ENCODE assay signal across 15 mouse cellular contexts in genomic region chr12:75922900-75923299, GRCm38 (mm10).
A peak's percentile ranks its signal among the peaks of the same experiment; 100 is the strongest.
DNase-seq lines count a peak whose midpoint lies in the region; ATAC-seq and TF ChIP-seq lines count a peak whose summit lies in the region.
"Had no signal": no experiment of that assay in that cellular context is flagged by ENCODE, and none has a peak within 500 bp of the region (broad histone marks: within the 10 kb centered on the region; RNA-seq: fewer than 3 reads in every experiment).

No protein-coding gene starts in this region.

- peak; percentile 37; the same call in 1 of the 2 replicates for ATAC-seq in embryonic facial prominence, embryonic 14.5 days (ENCODE audit: low read depth)
- ATAC-seq in intestine, embryonic 14.5 days (replicated peaks; ENCODE audit: low FRiP score, low TSS enrichment, low read depth): no peak
- ATAC-seq in intestine, embryonic 16.5 days: no peak
- ATAC-seq in stomach, embryonic 14.5 days (ENCODE audit: insufficient number of reproducible peaks, insufficient read depth, low FRiP score, low read depth): 0 out of 2 replicates have a peak, but pooled peaks have one; percentile 59
- ATAC-seq in stomach, postnatal 0 days (ENCODE audit: low FRiP score, low TSS enrichment): no peak
- ATAC-seq: intestine, postnatal 0 days had no signal

- H3K4me2 ChIP-seq in embryonic facial prominence, embryonic 14.5 days (ENCODE audit: low read depth, low read length): no peak overlapping the region
- H3K4me2 ChIP-seq in intestine, embryonic 14.5 days (ENCODE audit: low read length): no peak overlapping the region
- no peak overlapping the region for H3K4me2 ChIP-seq in intestine, embryonic 16.5 days (ENCODE audit: low read depth, low read length)
- H3K4me2 ChIP-seq in stomach, embryonic 14.5 days (replicated peaks; ENCODE audit: low read depth, low read length): no peak overlapping the region
- no peak overlapping the region for H3K4me2 ChIP-seq in stomach, postnatal 0 days (replicated peaks; ENCODE audit: low read depth)
- H3K4me2 ChIP-seq: liver, embryonic 13.5 days had no signal

- TF ChIP-seq EP300 in stomach, postnatal 0 days (optimal IDR thresholded peaks at IDR 0.05): no peak

- no peak for TF ChIP-seq CTCF in stomach, postnatal 0 days (IDR thresholded peaks at IDR 0.05; ENCODE audit: low read depth)

- peaks cover 50% of the 10 kb centered on the region for H3K36me3 ChIP-seq in embryonic facial prominence, embryonic 14.5 days (ENCODE audit: control insufficient read depth, insufficient read depth, low read length)
- H3K36me3 ChIP-seq in embryonic facial prominence, embryonic 10.5 days (replicated peaks): peaks cover 93% of the 10 kb centered on the region
- peaks cover 40% of the 10 kb centered on the region for H3K36me3 ChIP-seq in intestine, embryonic 14.5 days (ENCODE audit: control insufficient read depth, insufficient read depth, low read length)
- peaks cover 5% of the 10 kb centered on the region for H3K36me3 ChIP-seq in intestine, embryonic 16.5 days (ENCODE audit: control insufficient read depth, insufficient read depth, low read length)
- peaks cover 33% of the 10 kb centered on the region for H3K36me3 ChIP-seq in stomach, embryonic 14.5 days (ENCODE audit: control insufficient read depth, insufficient read depth, low read length)
- peaks cover 21% of the 10 kb centered on the region for H3K36me3 ChIP-seq in stomach, postnatal 0 days (ENCODE audit: control insufficient read depth, insufficient read depth, low read length)

- no peak overlapping the region for H3K9ac ChIP-seq in embryonic facial prominence, embryonic 14.5 days (ENCODE audit: low read depth, low read length)
- no peak overlapping the region for H3K9ac ChIP-seq in intestine, embryonic 14.5 days (ENCODE audit: low read length)
- H3K9ac ChIP-seq in intestine, embryonic 16.5 days (ENCODE audit: low read depth, low read length): no peak overlapping the region
- H3K9ac ChIP-seq in stomach, embryonic 14.5 days (replicated peaks; ENCODE audit: low read depth, low read length): no peak overlapping the region
- H3K9ac ChIP-seq in stomach, postnatal 0 days (ENCODE audit: low read length): no peak overlapping the region
- H3K9ac ChIP-seq: liver, embryonic 13.5 days had no signal

- H3K9me3 ChIP-seq in embryonic facial prominence, embryonic 14.5 days (ENCODE audit: control insufficient read depth, low read length): no peaks in the 10 kb centered on the region
- H3K9me3 ChIP-seq in embryonic facial prominence, embryonic 10.5 days: no peaks in the 10 kb centered on the region
- H3K9me3 ChIP-seq in intestine, embryonic 14.5 days (ENCODE audit: control insufficient read depth, low read length): no peaks in the 10 kb centered on the region
- no peaks in the 10 kb centered on the region for H3K9me3 ChIP-seq in intestine, embryonic 16.5 days (ENCODE audit: control insufficient read depth, low read length)
- no peaks in the 10 kb centered on the region for H3K9me3 ChIP-seq in stomach, embryonic 14.5 days (ENCODE audit: control insufficient read depth, low read depth, low read length)
- no peaks in the 10 kb centered on the region for H3K9me3 ChIP-seq in stomach, postnatal 0 days (ENCODE audit: control insufficient read depth, low read length)
- H3K9me3 ChIP-seq: liver, embryonic 13.5 days had no signal

- no peak overlapping the region for H3K27ac ChIP-seq in embryonic facial prominence, embryonic 14.5 days (replicated peaks; ENCODE audit: low read depth, low read length)
- H3K27ac ChIP-seq in embryonic facial prominence, embryonic 10.5 days (replicated peaks): no peak overlapping the region
- no peak overlapping the region for H3K27ac ChIP-seq in intestine, embryonic 14.5 days (ENCODE audit: low read depth)
- H3K27ac ChIP-seq in intestine, embryonic 16.5 days (ENCODE audit: low read length): no peak overlapping the region
- H3K27ac ChIP-seq in stomach, embryonic 14.5 days (ENCODE audit: low read length): no peak overlapping the region
- H3K27ac ChIP-seq in stomach, postnatal 0 days (replicated peaks): no peak overlapping the region
- H3K27ac ChIP-seq: left cerebral cortex, adult 2 months; liver, embryonic 13.5 days had no signal

- no peaks in the 10 kb centered on the region for H3K4me1 ChIP-seq in embryonic facial prominence, embryonic 14.5 days (ENCODE audit: control insufficient read depth, insufficient read depth, low read length)
- no peaks in the 10 kb centered on the region for H3K4me1 ChIP-seq in embryonic facial prominence, embryonic 10.5 days
- no peaks in the 10 kb centered on the region for H3K4me1 ChIP-seq in intestine, embryonic 14.5 days (replicated peaks; ENCODE audit: control insufficient read depth, insufficient read depth, low read length)
- no peaks in the 10 kb centered on the region for H3K4me1 ChIP-seq in intestine, embryonic 16.5 days (ENCODE audit: control insufficient read depth, insufficient read depth, low read length)
- H3K4me1 ChIP-seq in stomach, embryonic 14.5 days (ENCODE audit: control insufficient read depth, insufficient read depth, low read length): no peaks in the 10 kb centered on the region
- no peaks in the 10 kb centered on the region for H3K4me1 ChIP-seq in stomach, postnatal 0 days (replicated peaks; ENCODE audit: control insufficient read depth, insufficient read depth)
- H3K4me1 ChIP-seq: liver, embryonic 13.5 days had no signal

- H3K4me3 ChIP-seq in embryonic facial prominence, embryonic 14.5 days (ENCODE audit: low read depth, low read length): no peak overlapping the region
- H3K4me3 ChIP-seq in embryonic facial prominence, embryonic 10.5 days: no peak overlapping the region
- H3K4me3 ChIP-seq in intestine, embryonic 14.5 days (ENCODE audit: low read depth, low read length): no peak overlapping the region
- H3K4me3 ChIP-seq in intestine, embryonic 16.5 days (ENCODE audit: low read length): no peak overlapping the region
- H3K4me3 ChIP-seq in stomach, embryonic 14.5 days (ENCODE audit: low read depth, low read length): no peak overlapping the region
- no peak overlapping the region for H3K4me3 ChIP-seq in stomach, postnatal 0 days (ENCODE audit: low read depth, low read length)
- H3K4me3 ChIP-seq: left cerebral cortex, adult 2 months; liver, embryonic 13.5 days; myocyte had no signal

- H3K27me3 ChIP-seq in embryonic facial prominence, embryonic 14.5 days (replicated peaks; ENCODE audit: control insufficient read depth, insufficient read depth, low read length): no peaks in the 10 kb centered on the region
- H3K27me3 ChIP-seq in embryonic facial prominence, embryonic 10.5 days (replicated peaks; ENCODE audit: low read depth, poor library complexity, severe bottlenecking): no peaks in the 10 kb centered on the region
- no peaks in the 10 kb centered on the region for H3K27me3 ChIP-seq in intestine, embryonic 14.5 days (replicated peaks; ENCODE audit: control insufficient read depth, insufficient read depth, low read length)
- no peaks in the 10 kb centered on the region for H3K27me3 ChIP-seq in intestine, embryonic 16.5 days (replicated peaks; ENCODE audit: control insufficient read depth, insufficient read depth, low read length)
- H3K27me3 ChIP-seq in stomach, embryonic 14.5 days (ENCODE audit: control insufficient read depth, insufficient read depth, low read length): no peaks in the 10 kb centered on the region
- H3K27me3 ChIP-seq in stomach, postnatal 0 days (ENCODE audit: control insufficient read depth, insufficient read depth, low read length): no peaks in the 10 kb centered on the region
- H3K27me3 ChIP-seq: liver, embryonic 13.5 days had no signal

- WGBS in embryonic facial prominence, embryonic 14.5 days: 75% methylated on average over 11 of the region's 11 CpGs
- WGBS in embryonic facial prominence, embryonic 10.5 days: 80% methylated on average over 11 of the region's 11 CpGs
- WGBS in intestine, embryonic 14.5 days: 78% methylated on average over 11 of the region's 11 CpGs
- 76% methylated on average over 11 of the region's 11 CpGs for WGBS in intestine, embryonic 16.5 days
- WGBS in stomach, embryonic 14.5 days: 66% methylated on average over 11 of the region's 11 CpGs
- WGBS in stomach, postnatal 0 days: 56% methylated on average over 11 of the region's 11 CpGs

- DNase-seq in embryonic facial prominence, embryonic 14.5 days (ENCODE audit: low spot score): peak; percentile 4
- no peak for DNase-seq in embryonic facial prominence, embryonic 10.5 days (ENCODE audit: low spot score)
- peak; percentile 45 for DNase-seq in intestine, embryonic 14.5 days (ENCODE audit: low spot score)
- no peak for DNase-seq in stomach, postnatal 0 days (ENCODE audit: low spot score)
- peak; percentile 6 for DNase-seq in yolk sac, embryonic 10.5 days (ENCODE audit: low spot score)
- DNase-seq in thymus, postnatal 25 days: no peak
- DNase-seq: cerebellum, adult 11 months; gastrocnemius, postnatal 10 days; liver, embryonic 13.5 days; right cerebral cortex, adult 18-20 months had no signal

Comparison
In these comparisons a context has a peak if more than half of its experiments do, and no peak if none do; other contexts are left out.
1. ATAC-seq: peak in embryonic facial prominence, embryonic 14.5 days (single experiment) and stomach, embryonic 14.5 days (single experiment); none in intestine, embryonic 14.5 days (single experiment), intestine, embryonic 16.5 days (single experiment) and stomach, postnatal 0 days (single experiment).
2. DNase-seq: peak in embryonic facial prominence, embryonic 14.5 days (single experiment), intestine, embryonic 14.5 days (single experiment) and yolk sac, embryonic 10.5 days (single experiment); none in embryonic facial prominence, embryonic 10.5 days (single experiment), stomach, postnatal 0 days (single experiment) and thymus, postnatal 25 days (single experiment).